Mouse (Mus musculus): ENCODE data around the gene Prkag2.

The Prkag2 gene

GRCm38 (mm10) chr5:24919155-24919554 is 181.3 kb downstream of the Prkag2 start:
- DNase-seq (ENCODE audit: low spot score in 2 of 2) = peak in 1 of 2 experiments; percentile 29

DNA sequence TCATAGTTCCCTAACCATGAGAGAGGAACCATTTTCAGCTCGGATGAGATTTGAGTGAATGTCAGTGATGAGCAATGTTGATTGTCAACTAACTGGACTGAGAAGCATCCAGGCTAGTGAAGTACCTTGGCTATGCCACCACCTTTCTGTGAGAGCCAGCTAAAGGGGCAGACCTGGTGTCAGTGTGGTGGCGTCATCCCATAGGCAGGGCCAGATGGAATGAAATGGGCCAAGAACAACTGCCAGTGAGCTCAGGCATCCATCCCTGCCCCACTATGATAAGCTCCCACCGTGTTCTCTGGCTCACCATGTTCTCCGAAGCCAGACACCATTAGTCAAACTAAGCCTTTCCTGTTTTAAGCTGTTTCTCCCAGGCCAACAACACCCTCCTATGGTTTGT is 183.9 kb downstream of the Prkag2 start:
- DNase-seq (ENCODE audit: low spot score in 2 of 2) = no peak

- DNase-seq (ENCODE audit: low spot score in 2 of 2) = no peak
These were observed 185.3 kb downstream of the Prkag2 start for GRCm38 (mm10) chr5:24915119-24915518.

DNA sequence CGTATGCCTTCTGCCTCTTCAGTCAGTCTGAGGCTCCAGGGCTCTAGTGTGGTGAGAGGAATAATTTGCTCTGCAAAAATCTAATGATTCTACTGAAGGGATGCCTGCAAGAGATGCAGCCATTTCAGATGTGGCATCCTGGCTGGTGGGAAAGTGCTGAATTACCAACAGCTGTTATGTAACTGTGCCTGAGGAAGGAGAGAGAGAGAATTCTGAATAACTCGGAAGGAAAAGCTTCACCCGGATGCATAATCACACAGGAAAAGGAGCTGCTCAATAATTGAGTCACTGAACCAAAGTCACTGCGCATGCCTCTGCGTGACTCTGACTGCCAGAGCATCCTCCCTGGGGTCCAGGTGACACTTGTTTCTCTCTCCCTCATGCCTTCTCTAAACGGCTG is 186.8 kb downstream of the Prkag2 start:
- DNase-seq (ENCODE audit: low spot score in 2 of 2) = peak in 1 of 2 experiments; percentile 35

DNA sequence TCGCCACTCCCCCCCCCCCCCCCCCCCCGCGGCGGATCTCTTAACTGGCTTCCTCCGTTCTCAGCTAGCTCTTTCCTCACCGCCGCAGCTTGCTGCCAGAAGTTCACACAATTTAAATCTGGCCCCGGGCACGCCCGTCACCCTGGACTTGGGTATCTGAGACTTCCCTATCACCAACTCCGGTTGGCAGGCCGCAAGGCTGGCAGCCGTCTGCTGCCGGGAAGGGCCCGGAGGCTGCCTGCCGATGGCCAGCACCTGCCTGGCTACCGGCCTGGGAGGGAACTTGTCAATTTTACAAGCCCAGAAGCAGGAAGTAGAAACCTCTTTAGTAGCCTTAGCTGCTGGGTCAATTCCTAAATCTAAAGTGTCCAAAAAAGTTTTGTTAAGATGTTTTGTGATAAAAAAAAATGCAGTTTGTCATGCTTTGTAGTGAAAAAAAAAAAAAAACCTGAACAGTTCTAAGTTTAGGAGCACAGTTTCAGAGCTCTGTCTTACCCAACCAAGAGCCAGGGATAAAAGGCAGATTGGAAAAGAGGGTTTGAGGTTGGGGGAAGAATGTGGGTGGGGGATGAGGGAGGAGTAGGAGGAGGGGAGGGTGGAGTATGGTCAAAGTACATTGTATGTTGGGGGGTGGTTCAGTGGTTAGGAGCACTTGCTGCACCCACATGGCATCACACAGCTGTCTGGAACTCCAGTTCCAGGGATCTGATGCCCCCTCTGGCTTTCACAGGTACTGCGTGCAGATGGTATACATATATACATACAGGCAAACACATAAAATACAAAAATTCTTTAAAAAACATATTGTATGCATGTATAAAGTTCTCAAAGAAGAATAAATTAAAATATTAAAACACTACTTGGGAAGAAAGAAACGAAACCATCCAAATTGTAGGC is 191.4 kb downstream of the Prkag2 start:
- DNase-seq (ENCODE audit: low spot score in 2 of 2) = no peak

DNA sequence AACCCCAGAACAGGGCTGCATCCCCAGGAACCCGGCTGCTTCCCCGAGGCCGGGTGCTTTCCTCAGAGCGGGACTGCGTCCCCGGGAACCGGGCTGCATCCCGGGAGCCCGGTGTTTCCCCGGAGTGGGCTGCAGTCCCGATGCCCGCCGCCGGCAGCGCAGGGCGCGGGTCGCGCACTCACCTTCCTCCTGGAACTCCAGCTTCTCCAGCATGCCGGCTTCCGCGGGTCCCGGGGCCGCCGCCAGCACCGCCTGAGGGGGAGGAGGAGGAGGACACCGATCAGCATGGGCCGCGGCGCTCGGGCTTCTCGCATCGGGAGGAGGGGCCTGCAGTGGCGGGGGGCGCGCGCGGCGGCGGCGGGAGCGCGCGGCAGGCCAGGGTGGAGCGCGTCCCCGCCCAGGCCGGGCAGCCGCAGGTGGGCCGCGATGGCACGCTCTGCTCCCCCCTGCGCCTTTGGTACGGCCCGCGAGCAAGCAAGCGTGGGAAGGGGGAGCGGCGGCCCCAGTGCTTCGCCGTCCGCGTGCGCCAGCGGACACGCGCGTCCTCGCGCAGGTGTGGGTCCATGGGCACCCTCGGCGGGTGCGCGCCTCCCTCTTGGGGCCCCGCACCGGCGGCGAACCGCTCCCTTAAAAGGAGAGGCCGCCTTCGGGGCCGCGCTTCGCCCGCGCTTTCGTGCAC is 192.2 kb downstream of the Prkag2 start:
- peak; percentile 88 to 90 for DNase-seq (ENCODE audit: low spot score in 2 of 2)

DNA sequence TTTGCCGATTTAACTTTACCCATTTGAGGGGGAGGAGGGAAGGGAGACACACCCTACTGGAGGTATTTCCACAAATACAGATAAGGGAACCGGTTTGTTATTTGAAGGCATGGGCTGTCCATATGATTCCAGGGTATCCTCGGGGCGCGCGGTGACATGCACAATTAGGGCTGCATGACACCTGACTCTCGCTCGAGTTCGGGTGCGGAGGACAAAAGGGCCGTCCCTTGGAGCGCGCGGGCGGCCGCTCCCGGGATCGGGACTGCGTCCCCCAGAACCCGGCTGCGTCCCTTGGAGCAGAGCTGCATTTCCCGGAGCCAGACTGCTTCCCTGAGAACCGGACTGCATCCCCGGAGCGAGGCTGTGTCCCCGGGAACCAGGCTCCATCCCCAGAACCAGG is 192.7 kb downstream of the Prkag2 start:
- no peak for DNase-seq (ENCODE audit: low spot score in 2 of 2)

DNA sequence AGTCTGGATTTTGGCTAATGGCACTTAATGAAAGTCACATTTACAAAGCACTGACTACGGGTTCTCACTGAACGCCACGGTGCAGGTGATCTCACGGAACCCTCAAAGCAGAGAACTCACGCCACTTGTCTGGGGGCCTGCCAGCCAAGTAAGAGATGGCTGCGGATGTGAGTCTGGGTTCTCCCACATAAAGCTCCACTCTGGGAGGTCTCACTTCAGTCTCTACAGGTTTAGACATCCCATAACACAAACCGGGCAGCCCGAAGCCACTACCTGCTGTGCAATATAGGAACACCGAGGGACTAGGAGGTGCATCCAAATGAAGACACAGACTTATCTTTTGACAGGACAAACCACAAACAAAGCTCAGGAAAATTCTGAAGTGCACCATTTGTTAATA is 193.6 kb downstream of the Prkag2 start:
- DNase-seq (ENCODE audit: low spot score in 2 of 2) = no peak

DNA sequence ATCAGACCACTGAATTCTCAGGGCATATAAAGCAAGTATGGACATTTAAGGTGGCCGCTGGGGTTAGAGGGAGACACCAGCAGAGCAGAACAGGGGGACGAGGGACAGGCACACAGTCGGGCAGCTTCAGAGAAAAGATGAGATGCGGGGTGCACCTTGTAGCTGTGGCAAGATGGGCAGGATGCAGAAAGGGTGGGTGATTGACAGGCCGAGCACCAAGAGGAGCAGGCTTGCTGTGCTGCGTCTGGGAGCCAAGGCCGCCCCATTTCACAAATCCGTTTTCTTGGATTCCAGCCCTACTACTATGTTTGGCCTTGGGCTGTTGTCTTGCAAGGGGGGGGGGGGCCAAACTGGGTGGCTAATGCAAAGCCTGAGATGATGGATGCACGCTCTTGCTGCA is 195.5 kb downstream of the Prkag2 start:
- no peak for DNase-seq (ENCODE audit: low spot score in 2 of 2)

DNA sequence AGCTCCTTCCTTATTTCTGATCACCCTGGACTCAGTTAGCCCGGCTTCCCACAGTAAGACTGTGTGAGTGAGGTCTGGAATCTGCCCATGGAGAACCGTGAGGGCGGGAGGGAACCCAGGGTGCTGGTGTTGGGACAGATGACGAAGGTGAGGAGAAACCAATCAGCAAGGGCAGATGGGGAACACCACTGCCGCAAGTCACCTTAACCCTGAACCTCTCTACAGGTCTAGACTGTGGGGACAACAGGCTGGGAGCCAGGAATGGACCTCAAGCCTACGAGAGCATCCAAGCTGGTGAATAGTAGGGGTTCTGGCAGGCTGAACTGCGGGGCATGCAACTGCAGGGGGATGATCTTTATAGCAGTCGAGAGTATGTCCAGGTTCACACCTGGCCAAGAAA is 196.0 kb downstream of the Prkag2 start:
- no peak for DNase-seq (ENCODE audit: low spot score in 2 of 2)

DNA sequence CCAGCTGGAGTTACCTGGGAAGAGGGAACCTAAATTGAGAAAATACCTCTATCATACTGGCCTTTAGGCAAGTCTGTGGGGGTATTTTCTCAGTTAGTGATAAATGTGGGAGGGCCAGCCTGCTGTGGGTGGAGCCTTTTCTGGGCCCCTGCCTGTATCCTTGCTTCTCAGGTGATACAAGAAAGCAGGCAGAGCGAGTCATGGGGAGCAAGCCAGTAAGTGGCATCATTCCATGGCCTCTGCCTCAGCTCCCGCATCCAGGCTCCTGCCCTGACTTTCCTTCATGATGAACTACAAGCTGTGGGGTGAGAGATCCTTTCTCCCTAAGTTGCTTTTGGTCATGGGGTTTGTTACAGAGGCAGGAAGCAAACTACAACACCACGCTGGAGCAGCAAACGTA is 196.4 kb downstream of the Prkag2 start:
- no peak for DNase-seq (ENCODE audit: low spot score in 2 of 2)

DNA sequence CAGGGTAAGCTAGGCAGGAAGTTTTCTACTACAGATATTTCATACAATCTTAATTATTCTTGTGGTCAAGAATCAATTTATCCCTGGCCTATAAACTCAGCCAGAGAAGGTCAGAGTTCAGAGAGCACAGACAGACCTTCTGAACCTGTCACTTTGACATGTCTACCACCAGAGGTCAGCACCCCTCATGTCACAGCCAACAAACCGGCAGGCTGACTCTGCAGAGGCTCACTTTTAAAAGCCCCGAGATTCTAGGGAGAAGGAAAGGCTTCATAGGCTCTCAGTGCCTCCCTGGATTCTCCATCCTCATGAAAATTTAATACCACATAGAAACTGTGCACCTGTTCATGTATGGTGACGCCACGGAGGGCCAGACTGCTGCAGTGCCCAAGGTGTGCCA is 197.6 kb downstream of the Prkag2 start:
- no peak for DNase-seq (ENCODE audit: low spot score in 2 of 2)

GRCm38 (mm10) chr5:24895606-24896005 is 204.8 kb downstream of the Prkag2 start:
- no peak for DNase-seq (ENCODE audit: low spot score in 2 of 2)

GRCm38 (mm10) chr5:24894814-24895213 is 205.6 kb downstream of the Prkag2 start:
- DNase-seq (ENCODE audit: low spot score in 2 of 2) = no peak

- DNase-seq (ENCODE audit: low spot score in 2 of 2) = no peak
These were observed 208.0 kb downstream of the Prkag2 start for GRCm38 (mm10) chr5:24892461-24892860.

- no peak for DNase-seq (ENCODE audit: low spot score in 2 of 2)
These were observed 210.6 kb downstream of the Prkag2 start for GRCm38 (mm10) chr5:24889860-24890259.

DNA sequence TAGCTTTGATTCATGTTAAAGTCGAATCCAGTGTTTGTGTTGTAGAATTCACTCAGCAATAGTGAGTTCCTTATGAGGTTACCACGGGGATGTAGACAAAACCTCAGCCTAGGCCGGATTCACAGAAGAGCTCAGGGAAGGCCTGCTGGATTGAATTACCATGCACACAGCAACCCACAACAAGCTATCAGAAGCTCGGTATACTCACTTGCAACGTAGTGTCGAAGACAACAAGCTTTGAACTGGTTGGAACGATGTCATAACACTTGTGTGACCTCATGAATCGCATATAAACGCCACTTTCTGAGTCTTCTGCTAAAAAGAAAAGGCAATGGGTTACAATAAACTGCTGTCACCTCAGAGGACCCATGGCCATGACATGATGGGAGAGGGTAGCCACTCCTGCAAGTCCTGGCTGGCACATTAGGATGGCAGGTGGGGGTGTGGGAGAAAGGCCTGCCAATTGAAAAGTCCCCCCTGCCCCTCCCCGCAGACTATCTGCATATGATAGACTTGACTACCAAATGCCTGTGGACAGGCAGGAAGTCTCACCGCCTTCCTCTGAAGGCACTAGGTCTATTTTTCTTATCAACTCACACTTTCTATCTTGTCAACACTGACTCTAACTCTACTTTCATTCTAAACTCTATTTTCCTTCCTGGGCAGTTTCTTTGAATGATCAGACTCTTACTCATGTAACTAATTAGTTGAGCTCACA is 211.4 kb downstream of the Prkag2 start:
- no peak for DNase-seq (ENCODE audit: low spot score in 2 of 2)

DNA sequence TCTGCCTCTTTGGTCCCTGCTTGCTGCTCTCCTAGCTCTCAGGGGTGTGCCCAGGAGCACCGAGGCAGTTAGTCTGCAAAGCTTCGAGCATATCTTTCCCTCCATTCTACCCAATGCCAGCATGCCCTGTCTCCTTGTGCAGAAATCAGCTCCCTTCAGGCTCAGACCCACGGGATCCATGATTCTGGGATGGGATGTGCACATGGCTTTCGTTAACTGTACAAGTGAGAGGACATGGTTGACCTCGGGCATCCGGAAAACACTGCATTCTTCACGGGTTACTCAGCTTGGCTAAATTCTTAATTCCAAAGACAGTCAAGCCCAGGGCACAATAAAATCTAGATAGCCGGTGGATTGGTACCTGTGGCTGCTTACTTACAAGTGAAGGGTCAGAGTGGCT is 213.2 kb downstream of the Prkag2 start:
- DNase-seq (ENCODE audit: low spot score in 2 of 2) = no peak

GRCm38 (mm10) chr5:24878713-24879112 is 221.7 kb downstream of the Prkag2 start:
- DNase-seq (ENCODE audit: low spot score in 2 of 2) = no peak

DNA sequence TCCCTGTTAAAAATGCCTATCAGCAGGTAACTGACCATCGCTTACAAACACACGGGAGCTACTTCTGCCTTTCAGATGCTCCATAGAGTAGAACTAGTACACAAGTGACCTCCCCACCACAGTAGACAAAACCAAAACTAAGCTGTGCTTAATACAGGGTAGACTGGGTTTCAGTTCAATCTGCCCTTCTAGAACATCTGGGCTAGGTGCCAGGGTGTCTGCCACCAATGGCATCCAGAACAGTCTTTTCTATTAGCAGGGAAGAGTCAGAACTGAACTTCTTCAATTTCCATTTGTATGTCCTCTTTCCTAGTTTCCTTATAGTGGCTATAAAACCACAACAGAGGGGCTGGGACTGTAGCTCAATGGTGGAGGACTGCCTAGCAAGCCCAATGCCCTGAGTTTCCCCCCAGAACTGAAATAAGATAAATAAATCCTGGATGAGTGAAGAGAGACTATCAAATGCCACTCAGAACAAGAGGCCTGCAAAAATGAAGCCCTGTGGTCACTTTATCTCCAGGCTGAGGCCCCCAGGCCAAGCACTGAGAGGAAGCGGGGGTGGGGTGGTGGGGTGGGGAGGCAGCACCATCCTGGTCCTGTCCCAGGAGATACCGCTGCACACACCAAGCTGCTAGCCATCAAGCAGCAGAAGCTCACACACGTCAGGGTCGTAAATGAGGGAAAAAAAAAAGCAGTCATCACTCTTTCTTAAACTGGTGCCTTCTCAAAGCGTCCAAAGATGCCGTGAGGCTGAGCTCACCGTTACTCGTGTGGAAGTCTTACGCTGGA is 222.4 kb downstream of the Prkag2 start:
- no peak for DNase-seq (ENCODE audit: low spot score in 2 of 2)

- no peak for DNase-seq (ENCODE audit: low spot score in 2 of 2)
These were observed 223.8 kb downstream of the Prkag2 start for GRCm38 (mm10) chr5:24876653-24877052.

- DNase-seq (ENCODE audit: low spot score in 2 of 2) = peak in 1 of 2 experiments; percentile 29
These were observed 226.3 kb downstream of the Prkag2 start for GRCm38 (mm10) chr5:24874111-24874510.
